Mouse (Mus musculus): ENCODE measurements around the gene Mageb1.
"Not testable (repeated sequence)": the region's sequence is repeated elsewhere in the genome, so short reads cannot be mapped to it uniquely, and the experiment has no call there.

Mageb1 gene

GRCm38 (mm10) chrX:92016233-92016632 lies at the start of gene Mageb1:
Gene Mageb1 (minus strand): TSS chrX:92016333.
- not testable (repeated sequence) for DNase-seq (ENCODE audit: low spot score)

Data from layer of hippocampus, adult 9-10 months (tissue).